Mouse (Mus musculus) midbrain, embryonic 10.5 days (tissue): ENCODE measurements around the gene Slc26a6. TPM values are rescaled to one million over a fixed set of nuclear protein-coding genes. Genes with fewer than 3 reads are reported as not detected.

Source experiments
- DNase-seq: peaks from one replicate; pipeline ENCODE4 v3.0.0-alpha.2; 2017; ENCODE audit warnings: low spot score
- H3K27ac ChIP-seq: fragments of 300-500 bp; sonication (generic); replicated peaks from 2 replicates; pipeline ENCODE4 v1.5.1; 2016; ENCODE audit warnings: mild to moderate bottlenecking
- H3K27me3 ChIP-seq: fragments of 300-500 bp; sonication (generic); 2 replicates; pipeline ENCODE4 v1.6.1; 2016; ENCODE audit warnings: low read depth, mild to moderate bottlenecking; ENCODE audit not compliant: poor library complexity, severe bottlenecking
- H3K36me3 ChIP-seq: fragments of 300-500 bp; sonication (generic); 2 replicates; pipeline ENCODE4 v1.6.1; 2016; ENCODE audit warnings: mild to moderate bottlenecking, moderate library complexity
- H3K4me1 ChIP-seq: fragments of 300-500 bp; sonication (generic); 2 replicates; pipeline ENCODE4 v1.6.1; 2016
- H3K4me3 ChIP-seq: fragments of 300-500 bp; sonication (generic); 2 replicates; pipeline ENCODE4 v1.5.1; 2016; ENCODE audit warnings: mild to moderate bottlenecking, moderate library complexity
- H3K9me3 ChIP-seq: fragments of 300-500 bp; sonication (generic); replicated peaks from 2 replicates; pipeline ENCODE4 v1.6.1; 2016; ENCODE audit warnings: mild to moderate bottlenecking
- WGBS: fragments of 180-500 bp; shearing (Covaris S2); methylation state at CpG from one replicate; pipeline ENCODE4 v1.1.7; 2016; 5-methylcytosine and 5-hydroxymethylcytosine counted together
- microRNA-seq: library from miRNA; unstranded; fragments of <30 nt; microRNA quantifications from one replicate; pipeline ENCODE4, GENCODE M21; 2017
- polyA plus RNA-seq: library from polyadenylated mRNA; unstranded; fragments of >200 nt; fragmentation: Nextera tagmentation; extraction: Ambion mirVana; gene quantifications from 2 replicates; pipeline ENCODE4 v1.2.1, GENCODE M21; 2016

Gene Slc26a6
- polyA plus RNA-seq, 1 experiment from 2014 or later: 9.5 TPM

DNA sequence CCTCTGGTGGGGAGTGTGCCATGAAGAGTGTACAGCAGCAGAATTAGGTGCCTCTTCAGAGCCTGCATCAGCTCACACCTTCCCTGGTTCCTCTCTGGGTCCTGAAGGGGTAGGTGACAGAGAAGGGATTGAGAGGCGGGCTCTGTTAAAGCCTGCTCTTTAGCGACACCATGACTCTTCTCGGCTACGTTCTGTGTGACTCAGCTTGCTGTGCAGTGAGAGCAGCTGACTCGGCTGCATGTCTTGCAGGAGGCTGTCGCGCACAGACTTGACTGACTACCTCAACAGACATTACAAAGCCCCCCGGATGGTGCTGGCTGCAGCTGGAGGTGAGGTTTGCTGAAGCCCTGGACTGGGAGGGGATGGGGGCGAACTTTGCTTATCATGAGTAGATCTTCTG is 92.0 kb downstream of the Slc26a6 start:
- WGBS: 81% methylated on average over 9 of the region's 9 CpGs
- H3K36me3 ChIP-seq: peaks cover 97% of the 10 kb centered on the region
- H3K27ac ChIP-seq: no peak overlapping the region
- H3K4me1 ChIP-seq: no peaks in the 10 kb centered on the region
- no peaks in the 10 kb centered on the region for H3K9me3 ChIP-seq
- H3K27me3 ChIP-seq: no peaks in the 10 kb centered on the region
- no peak for DNase-seq
- no peak overlapping the region for H3K4me3 ChIP-seq

DNA sequence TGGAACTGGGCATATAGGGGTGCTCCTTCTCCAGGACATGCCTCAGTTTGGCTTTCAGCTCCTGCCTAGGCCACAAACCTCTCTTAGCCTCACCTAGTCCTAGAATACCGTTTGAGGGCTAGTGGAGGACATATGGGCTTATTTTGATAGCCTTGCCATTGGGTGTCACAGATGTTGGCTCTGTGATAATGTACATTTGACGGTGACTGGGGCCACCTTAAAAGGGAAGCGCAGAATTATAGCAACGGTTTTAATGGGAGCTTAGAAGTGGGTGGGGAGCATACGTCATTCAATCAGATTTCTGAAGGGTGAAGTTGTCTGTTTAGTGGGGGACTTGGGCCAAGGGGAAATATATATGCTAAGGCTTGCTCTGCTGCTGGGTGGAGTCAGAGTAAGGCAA is 92.5 kb downstream of the Slc26a6 start:
- Histone ChIP-seq H3K9me3 (no peaks in the 10 kb centered on the region), H3K4me1 (no peaks in the 10 kb centered on the region), H3K36me3 (peaks cover 97% of the 10 kb centered on the region), H3K27ac (no peak overlapping the region), H3K4me3 (no peak overlapping the region), H3K27me3 (no peaks in the 10 kb centered on the region)
- no peak for DNase-seq
- 93% methylated on average over 5 of the region's 5 CpGs for WGBS

DNA sequence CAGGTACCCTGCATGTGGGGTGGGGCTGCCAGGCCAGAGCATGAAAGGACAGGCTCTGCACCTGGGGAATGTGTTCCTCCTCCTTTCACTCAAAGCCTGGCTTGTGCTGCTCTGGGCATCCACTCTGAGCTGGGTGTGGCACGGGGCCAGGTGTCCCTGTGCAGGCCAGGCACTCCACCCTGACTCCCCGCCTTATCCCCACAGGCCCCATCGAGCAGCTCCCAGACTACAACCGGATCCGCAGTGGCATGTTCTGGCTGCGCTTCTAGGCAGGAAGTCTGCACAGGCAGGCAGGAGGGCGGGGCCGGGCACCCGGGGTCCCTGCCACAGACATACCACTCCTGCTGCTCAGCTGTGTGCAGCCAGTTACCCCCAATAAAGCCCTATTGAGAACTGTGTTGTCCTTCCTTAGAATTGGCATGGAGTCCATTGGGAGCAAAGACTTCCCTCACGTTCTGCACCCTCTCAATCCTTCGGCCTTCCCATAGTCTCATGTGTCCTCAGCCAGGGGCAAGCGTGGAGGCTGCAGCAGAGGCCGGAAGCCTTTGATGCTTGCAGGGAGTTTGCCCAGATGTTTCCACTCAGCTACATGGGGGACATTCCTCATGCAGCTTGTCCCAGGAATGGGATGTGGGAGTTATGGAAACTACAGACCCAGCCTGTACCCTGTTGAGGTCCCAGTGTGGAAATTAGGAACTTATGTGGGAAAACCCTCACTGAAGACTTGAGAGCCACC is 96.3 kb downstream of the Slc26a6 start:
- no peak overlapping the region for H3K4me3 ChIP-seq
- H3K9me3 ChIP-seq: no peaks in the 10 kb centered on the region
- H3K27me3 ChIP-seq: peaks cover 25% of the 10 kb centered on the region
- peak; percentile 48 for DNase-seq
- peaks cover 69% of the 10 kb centered on the region for H3K36me3 ChIP-seq
- H3K4me1 ChIP-seq: peaks cover 18% of the 10 kb centered on the region
- 75% methylated on average over 13 of the region's 13 CpGs for WGBS
- H3K27ac ChIP-seq: no peak overlapping the region; the same call in 1 of the 2 replicates

DNA sequence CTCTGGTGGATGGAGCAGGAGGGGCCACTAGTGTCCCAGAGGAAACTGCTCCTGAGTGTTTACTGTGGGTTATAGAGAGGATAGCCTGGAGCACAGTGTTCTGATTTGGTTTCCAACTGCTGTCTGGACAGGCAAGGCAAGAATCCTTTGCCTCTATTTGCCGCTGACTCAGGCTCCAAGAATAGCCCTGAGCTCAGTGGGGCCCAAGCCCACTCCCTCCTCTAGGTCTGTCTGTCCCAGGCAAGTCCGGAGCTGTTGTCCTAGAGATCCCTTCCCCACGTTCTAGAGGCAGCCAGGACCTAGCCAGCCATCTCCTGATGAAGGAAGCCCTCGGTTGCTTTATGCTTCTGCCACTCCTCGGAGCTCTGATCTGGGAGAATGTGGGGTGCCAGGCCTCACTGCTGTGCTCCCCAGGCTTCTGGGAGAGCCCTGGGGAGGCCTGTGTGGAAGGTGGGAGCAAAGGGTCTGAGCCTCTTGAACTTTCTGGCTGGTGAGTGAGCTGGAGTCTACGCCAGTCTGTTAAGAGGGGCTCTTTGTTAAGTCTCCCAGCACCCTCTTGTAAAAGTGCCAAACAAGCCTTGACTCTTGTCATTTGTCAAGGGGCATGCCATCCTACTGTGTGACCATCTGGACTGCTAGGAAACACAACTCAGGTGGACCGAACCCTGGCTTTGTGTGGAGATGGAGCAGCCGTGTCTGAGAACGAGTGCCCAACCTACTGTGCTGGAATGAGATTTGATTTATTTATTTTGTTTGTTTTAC is 97.1 kb downstream of the Slc26a6 start:
- H3K36me3 ChIP-seq: peaks cover 62% of the 10 kb centered on the region
- no peak overlapping the region; the same call in 1 of the 2 replicates for H3K27ac ChIP-seq
- no peak for DNase-seq
- H3K4me3 ChIP-seq: no peak overlapping the region
- peaks cover 23% of the 10 kb centered on the region for H3K4me1 ChIP-seq
- peaks cover 32% of the 10 kb centered on the region for H3K27me3 ChIP-seq
- no peaks in the 10 kb centered on the region for H3K9me3 ChIP-seq
- WGBS: 88% methylated on average over 9 of the region's 9 CpGs

DNA sequence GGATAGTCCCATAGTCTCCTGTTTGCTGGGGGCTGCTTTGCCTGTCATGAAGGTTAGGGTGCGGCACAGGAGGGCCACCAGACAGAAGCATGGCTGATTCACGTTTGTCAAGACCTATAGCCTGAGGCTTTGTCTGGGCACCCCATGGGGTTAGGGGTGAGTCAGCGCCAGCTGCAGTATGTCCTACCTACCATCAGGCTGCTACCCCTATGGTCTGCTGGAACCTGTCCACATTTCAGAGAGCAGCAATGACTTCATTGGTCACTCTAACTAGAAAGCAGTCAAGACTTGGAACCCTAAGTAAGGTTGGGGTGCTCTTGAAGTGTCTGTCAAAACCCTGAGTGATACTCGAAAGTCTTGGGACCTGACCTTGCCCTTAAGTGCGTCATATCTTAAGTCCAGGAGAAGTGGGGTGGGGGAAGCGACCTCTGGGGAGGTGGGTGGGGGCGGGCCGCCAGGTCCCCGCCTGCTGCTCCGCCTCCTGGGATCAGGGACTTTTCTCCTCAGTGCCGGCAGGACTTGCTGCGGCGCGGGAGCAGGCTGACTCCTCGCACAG is 100.1 kb downstream of the Slc26a6 start, which contains the start of gene Col7a1:
Gene Col7a1, plus strand, starts transcription at position 506 of the 556 bp plus-strand sequence.
- Histone ChIP-seq H3K36me3 (peaks cover 32% of the 10 kb centered on the region), H3K27ac (no peak within 1 kb of the TSS), H3K9me3 (no peaks in the 10 kb centered on the region), H3K4me1 (peaks cover 26% of the 10 kb centered on the region), H3K27me3 (peaks cover 32% of the 10 kb centered on the region), H3K4me3 (peak within 1 kb of the TSS; percentile 36)
- 12% methylated on average over 15 of the region's 15 CpGs for WGBS
- no peak for DNase-seq

DNA sequence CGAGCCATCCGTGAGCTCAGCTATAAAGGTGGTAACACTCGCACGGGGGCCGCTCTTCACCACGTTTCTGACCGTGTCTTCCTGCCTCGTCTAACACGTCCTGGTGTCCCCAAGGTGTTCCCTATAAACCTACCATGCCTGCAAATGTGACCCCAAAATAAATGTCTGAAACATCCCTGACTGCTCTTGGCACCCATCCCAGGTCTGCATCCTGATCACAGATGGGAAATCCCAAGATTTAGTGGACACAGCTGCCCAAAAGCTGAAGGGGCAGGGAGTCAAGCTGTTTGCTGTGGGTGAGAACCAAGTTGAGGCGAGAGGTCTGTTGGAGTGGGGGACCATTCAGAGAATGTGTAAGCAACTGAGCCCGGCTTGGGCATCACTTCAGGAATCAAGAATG is 102.2 kb downstream of the Slc26a6 start:
- 94% methylated on average over 11 of the region's 11 CpGs for WGBS

DNA sequence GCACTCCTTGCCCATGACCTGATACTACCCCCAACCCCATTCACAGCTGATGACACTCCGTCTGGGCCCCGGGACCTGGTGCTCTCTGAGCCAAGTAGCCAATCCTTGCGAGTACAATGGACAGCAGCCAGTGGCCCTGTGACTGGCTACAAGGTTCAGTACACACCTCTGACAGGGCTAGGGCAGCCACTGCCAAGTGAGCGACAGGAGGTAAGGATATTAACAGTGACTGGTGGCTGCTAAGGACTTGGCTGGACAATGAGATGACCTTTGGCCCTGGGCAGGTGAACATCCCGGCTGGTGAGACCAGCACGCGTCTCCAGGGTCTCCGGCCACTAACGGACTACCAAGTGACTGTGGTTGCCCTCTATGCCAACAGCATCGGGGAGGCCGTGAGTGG is 102.8 kb downstream of the Slc26a6 start:
- peaks cover 26% of the 10 kb centered on the region for H3K4me1 ChIP-seq
- no peaks in the 10 kb centered on the region for H3K9me3 ChIP-seq
- 94% methylated on average over 11 of the region's 11 CpGs for WGBS
- H3K36me3 ChIP-seq: peaks cover 5% of the 10 kb centered on the region
- H3K4me3 ChIP-seq: no peak overlapping the region
- no peak for DNase-seq
- peaks cover 32% of the 10 kb centered on the region for H3K27me3 ChIP-seq
- H3K27ac ChIP-seq: no peak overlapping the region

More for the DNA sequence above, 102.2 kb downstream of the Slc26a6 start:
- Histone ChIP-seq H3K27ac (no peak overlapping the region), H3K4me3 (no peak overlapping the region), H3K9me3 (no peaks in the 10 kb centered on the region), H3K27me3 (peaks cover 32% of the 10 kb centered on the region), H3K36me3 (peaks cover 11% of the 10 kb centered on the region), H3K4me1 (peaks cover 26% of the 10 kb centered on the region)
- DNase-seq: no peak

Small RNA genes lying within 50 kb of the gene (microRNA-seq; reads per million reads assigned to microRNA genes)
- gene Gm23156: not detected

Other genes starting within 250 kb of the Slc26a6 start
- 66.8 and 72.6 TPM in 2 replicates for gene Arih2, start 203.9 kb upstream of the Slc26a6 start, polyA plus RNA-seq
- 34.5 and 36.2 TPM in 2 replicates for gene Slc25a20, start 191.2 kb upstream of the Slc26a6 start, polyA plus RNA-seq
- 34.6 and 40.8 TPM in 2 replicates for gene Prkar2a, start 164.0 kb upstream of the Slc26a6 start, polyA plus RNA-seq
- 89.0 and 105 TPM in 2 replicates for gene Ip6k2, start 69.5 kb upstream of the Slc26a6 start, polyA plus RNA-seq
- 14.5 and 17.3 TPM in 2 replicates for gene Nckipsd, start 44.9 kb upstream of the Slc26a6 start, polyA plus RNA-seq
- gene Celsr3, start 27.0 kb upstream of the Slc26a6 start, polyA plus RNA-seq: 3.1 and 5.0 TPM in 2 replicates
- not detected in 2 replicates for gene Tmem89, start 61.3 kb downstream of the Slc26a6 start, polyA plus RNA-seq
- 490 and 491 TPM in 2 replicates for gene Uqcrc1, start 83.3 kb downstream of the Slc26a6 start, polyA plus RNA-seq
- 2.3 and 2.4 TPM in 2 replicates for gene Col7a1, start 100.3 kb downstream of the Slc26a6 start, polyA plus RNA-seq
- not detected in 2 replicates for gene Ucn2, start 132.7 kb downstream of the Slc26a6 start, polyA plus RNA-seq
- 11.9 and 13.9 TPM in 2 replicates for gene Pfkfb4, start 138.5 kb downstream of the Slc26a6 start, polyA plus RNA-seq
- gene Shisa5, start 185.3 kb downstream of the Slc26a6 start, polyA plus RNA-seq: 32.9 and 37.2 TPM in 2 replicates
- gene Trex1, start 206.5 kb downstream of the Slc26a6 start, polyA plus RNA-seq: 7.5 and 10.1 TPM in 2 replicates
- gene Atrip, start 220.8 kb downstream of the Slc26a6 start, polyA plus RNA-seq: 32.1 and 33.4 TPM in 2 replicates
- gene Ccdc51, start 229.2 kb downstream of the Slc26a6 start, polyA plus RNA-seq: 14.5 and 14.9 TPM in 2 replicates
- 733 and 761 TPM in 2 replicates for gene Tma7, start 229.3 kb downstream of the Slc26a6 start, polyA plus RNA-seq
- gene Plxnb1, start 242.1 kb downstream of the Slc26a6 start, polyA plus RNA-seq: 24.9 and 36.8 TPM in 2 replicates